Mouse (Mus musculus): ENCODE measurements at regions not wholly inside any gene's neighbourhood (a gene's known extent, or its start where the extent isn't known, plus 50 kb on each side); places are given as distances from the start of the nearest gene placed in this dataset.

DNA sequence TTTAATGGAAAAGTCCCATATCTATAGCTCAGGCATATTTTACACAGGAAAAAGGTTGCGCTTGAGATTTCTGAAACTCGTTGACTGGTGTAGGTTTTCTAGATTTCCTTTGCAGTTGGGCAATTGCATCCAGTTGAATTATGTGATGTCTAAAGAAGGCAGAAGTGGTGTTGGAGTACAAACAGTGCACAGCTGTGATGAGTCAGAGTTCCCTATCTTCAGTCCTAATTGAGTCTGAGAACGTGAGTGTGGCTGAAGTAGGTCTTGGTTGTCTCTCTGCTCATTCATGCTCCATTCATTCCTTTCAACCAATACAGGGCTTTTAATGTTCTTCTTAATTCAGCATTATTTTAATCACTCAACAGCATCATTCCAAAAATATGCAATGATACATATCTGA is 142.9 kb upstream of the Dpyd start:
- DNase-seq (ENCODE audit: low spot score in 2 of 2), result no peak

GRCm38 (mm10) chr3:118421701-118422100 is 140.2 kb upstream of the Dpyd start:
- DNase-seq (ENCODE audit: low spot score in 2 of 2), result no peak

DNA sequence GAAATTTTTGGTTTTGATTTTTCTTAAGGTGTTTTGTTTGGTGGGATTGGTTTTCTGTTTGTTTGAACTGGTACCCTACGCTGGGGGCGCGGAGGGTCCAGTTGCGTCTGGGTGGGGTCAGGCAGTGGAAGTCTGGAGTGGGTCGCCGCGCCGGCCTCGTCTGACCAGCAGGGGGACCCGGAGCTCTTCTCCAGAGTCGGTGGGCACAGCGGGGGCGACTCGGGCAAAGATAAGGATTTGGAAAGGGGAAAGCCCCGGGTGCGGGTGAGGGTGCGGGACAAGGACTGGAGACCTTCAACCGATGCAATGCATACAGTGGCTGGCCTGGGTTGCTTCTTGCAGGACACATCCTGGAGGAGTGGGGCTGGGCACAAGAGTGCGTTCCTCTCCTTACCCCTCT is 136.2 kb upstream of the Dpyd start:
- DNase-seq (ENCODE audit: low spot score in 2 of 2), result no peak

GRCm38 (mm10) chr3:118428523-118428922 is 133.4 kb upstream of the Dpyd start:
- DNase-seq (ENCODE audit: low spot score in 2 of 2), result peak; percentile 75 to 84

DNA sequence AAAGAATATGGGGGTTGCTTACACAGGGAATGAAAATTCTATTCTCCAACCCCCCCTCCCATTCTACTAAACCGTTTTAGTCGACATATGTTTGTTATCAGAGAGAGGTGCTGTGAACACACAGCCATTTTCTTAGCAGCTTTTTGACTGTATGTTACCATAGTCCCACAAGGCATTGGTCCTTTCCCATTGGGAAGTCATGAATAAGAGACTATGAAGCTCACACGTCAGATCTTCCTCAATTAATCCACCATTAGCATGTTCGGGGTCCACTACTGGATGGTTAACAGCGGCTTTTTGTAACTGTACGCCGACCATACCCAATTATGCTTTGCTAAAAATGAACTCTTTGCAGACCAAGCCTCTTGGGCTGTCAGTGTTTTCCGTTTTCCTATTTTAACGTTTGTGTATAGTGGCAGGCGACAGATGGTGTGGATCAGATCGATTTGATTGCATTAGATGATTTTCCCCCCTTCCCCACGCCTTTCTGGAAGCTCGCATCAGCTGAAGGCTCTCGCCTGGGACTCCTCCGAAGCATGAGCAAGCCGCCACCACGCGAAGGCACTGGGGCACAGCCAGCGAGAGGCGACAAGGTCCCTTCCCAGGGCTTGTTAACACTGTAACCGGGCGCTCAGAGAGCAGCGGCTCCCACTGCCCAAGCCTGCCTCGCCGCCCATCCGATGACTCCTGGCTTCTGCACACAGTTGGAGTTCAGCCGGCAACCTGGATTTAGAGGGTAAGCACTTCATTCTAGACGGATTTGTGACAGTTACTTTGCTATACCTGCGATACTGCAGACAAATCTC is 131.9 kb upstream of the Dpyd start:
- peak; percentile 68 to 77 for DNase-seq (ENCODE audit: low spot score in 2 of 2)

- no peak for DNase-seq (ENCODE audit: low spot score in 2 of 2)
These were observed 131.4 kb upstream of the Dpyd start for GRCm38 (mm10) chr3:118430631-118430906.

GRCm38 (mm10) chr3:118431031-118431723 is 130.8 kb upstream of the Dpyd start:
- DNase-seq (ENCODE audit: low spot score in 2 of 2), result peak in 1 of 2 experiments; percentile 65

DNA sequence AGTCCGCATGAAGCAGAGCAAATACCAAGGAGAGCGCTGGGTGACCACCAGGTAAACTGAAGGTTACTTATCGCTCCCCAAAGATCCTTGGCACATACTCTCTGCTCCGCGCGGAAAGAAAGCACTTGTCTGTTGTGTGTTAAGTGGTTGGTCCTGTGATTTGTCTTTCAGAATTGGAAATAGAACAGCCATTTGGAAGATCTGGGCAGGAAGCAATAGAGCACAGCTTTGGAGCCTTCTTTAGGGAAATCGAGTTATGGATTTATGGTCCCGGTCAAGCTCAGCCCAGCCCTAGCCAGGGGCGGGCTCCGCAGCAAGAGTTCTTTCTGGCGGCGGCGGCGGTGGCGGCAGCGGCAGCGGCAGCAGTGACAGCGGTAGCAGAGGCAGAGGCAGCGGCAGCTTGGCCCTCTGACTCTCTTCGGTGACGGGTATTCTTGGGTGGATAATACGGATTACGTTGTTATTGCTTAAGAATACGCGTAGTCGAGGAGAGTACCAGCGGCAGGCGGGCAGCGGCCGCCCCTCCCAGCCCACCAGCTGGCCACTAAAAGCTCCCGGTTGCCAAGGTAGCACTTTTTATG is 128.4 kb upstream of the Dpyd start:
- DNase-seq (ENCODE audit: low spot score in 2 of 2), result peak in 1 of 2 experiments; percentile 57

- peak in 1 of 2 experiments; percentile 54 for DNase-seq (ENCODE audit: low spot score in 2 of 2)
These were observed 127.6 kb upstream of the Dpyd start for GRCm38 (mm10) chr3:118434311-118434710.

DNA sequence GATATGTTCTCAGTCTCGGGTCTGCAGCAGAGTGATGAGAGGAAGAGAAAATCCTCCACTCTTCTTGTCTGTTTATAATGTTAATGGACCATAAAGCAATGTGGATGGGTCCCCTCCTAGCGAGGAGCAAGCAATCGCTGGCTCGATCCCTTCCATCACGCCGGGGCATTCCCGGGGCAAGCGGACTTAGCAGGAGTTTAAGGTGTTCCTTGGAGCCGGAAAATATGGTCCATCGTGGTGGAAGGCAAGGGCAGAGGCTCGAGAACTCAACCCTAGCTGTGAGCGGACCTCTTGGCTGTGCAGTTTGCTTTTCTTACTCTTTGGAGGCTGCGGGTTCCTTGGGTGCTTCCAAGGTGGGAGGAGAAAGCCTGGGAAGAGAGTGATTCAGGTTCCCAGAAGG is 127.1 kb upstream of the Dpyd start:
- no peak for DNase-seq (ENCODE audit: low spot score in 2 of 2)

GRCm38 (mm10) chr3:118435248-118435647 is 126.7 kb upstream of the Dpyd start:
- no peak for DNase-seq (ENCODE audit: low spot score in 2 of 2)

- DNase-seq (ENCODE audit: low spot score in 2 of 2), result no peak
These were observed 118.1 kb upstream of the Dpyd start for GRCm38 (mm10) chr3:118443742-118444332.

DNA sequence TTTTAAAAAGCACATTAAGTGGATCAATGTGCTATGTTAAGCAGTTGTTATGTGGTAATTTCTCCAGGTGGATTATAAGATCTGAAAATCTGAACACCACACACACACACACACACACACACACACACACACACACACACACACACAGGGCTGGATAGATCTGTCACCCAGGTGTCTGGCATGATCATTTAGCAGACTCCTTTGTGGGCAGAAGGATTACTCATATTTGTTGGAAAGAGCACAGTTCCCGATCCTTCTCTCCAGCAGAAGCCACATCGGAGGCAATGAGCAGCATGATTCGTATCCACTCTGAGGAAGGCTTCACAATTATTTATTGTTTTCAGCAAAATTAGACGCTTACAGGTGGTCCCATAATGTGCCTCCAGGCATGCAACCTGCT is 116.6 kb upstream of the Dpyd start:
- DNase-seq (ENCODE audit: low spot score in 2 of 2), result no peak

- DNase-seq (ENCODE audit: low spot score in 2 of 2), result peak in 1 of 2 experiments; percentile 36
These were observed 102.3 kb upstream of the Dpyd start for GRCm38 (mm10) chr3:118459636-118460035.

DNA sequence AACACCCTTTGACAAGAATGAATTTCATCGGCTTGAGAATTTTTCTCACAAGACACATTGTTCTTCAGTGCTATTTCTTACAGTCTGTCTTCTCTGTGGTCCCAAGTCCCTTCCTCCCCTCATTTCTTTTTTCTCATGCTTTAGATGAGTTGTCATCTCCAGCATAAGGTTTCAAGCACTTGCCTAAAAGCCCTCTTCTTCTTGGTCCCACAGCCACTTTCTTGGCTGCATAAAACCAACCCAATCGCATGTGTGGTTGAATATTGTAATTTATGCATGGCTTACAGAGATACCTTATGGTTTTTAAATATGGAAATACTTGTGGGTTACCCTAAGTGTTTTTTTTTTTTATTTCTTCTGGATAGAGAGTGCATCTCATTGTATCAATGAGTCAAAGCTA is 96.3 kb upstream of the Dpyd start:
- DNase-seq (ENCODE audit: low spot score in 2 of 2), result no peak

- no peak for DNase-seq (ENCODE audit: low spot score in 2 of 2)
These were observed 89.6 kb upstream of the Dpyd start for GRCm38 (mm10) chr3:118472215-118472799.

DNA sequence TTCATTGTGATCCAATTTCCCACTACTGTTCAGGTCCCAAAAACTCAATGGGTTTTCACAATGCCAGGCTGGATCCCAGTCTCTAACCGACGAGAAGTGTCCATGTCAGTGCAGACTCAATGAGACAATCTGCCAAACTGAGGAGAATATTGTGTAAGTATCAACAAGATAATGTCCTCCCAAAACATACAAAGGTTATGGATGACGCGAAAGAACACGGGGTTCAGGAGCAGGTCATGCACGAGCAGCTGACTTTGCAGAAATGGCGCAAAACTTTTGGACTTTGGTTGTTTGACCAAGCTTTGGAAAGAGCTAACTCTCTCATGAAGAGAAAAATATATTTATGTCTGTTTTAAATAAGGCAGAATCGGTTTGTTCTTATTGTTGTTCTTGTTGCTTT is 83.9 kb upstream of the Dpyd start:
- DNase-seq (ENCODE audit: low spot score in 2 of 2), result no peak

DNA sequence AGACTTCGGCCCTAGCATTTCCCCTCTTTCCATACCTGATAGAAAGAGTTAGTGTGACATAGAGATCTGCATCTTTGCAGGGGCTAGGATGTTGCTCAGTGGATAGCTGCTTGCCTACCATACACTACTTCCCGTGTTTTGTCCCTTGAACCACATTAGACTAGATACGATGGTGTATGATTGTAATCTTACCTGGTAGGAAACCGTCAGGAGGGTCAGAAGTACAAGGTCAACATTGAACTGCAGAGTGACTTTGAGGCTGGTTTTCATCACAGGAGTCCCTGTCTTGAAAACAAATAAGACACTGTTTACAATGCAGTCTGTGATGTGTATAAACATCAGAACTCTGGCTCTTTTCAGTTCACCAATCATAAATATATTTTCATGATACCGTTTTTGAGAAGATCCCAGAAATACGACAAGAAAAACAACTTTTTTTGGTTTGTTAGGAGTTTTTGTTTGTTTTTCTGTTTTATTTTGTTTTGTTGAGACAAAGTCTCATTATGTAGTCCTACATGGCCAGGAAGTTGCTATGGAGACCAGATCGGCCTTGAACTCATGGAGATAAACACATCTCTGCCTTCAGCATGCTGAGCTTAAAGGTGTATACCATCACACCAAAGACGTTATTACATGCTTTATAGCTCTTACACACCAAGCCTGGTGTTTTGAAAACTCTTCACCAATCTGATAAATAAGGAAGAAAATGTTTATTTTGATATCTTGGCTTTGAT is 81.2 kb upstream of the Dpyd start:
- no peak for DNase-seq (ENCODE audit: low spot score in 2 of 2)

DNA sequence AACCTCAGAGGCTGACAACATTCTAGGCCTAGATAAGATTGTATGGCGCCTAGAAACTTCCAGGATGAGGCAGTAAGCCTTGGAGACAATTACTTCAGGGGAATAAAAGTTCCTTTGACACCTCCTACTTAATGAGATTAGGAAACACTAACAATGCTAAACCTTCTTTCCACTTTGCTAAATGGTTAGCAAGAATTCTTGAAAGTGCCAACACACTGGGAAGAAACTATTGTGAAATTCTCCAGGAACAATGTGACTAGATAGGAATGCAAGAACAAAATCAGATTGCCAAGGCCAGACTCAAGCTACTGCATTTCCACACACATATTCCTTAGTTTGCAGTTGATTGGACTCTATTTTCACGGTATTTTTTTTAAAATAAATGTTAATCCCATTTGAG is 76.0 kb upstream of the Dpyd start:
- DNase-seq (ENCODE audit: low spot score in 2 of 2), result no peak

- DNase-seq (ENCODE audit: low spot score in 2 of 2), result no peak
These were observed 74.5 kb upstream of the Dpyd start for GRCm38 (mm10) chr3:118487408-118487807.

- DNase-seq (ENCODE audit: low spot score in 2 of 2), result no peak
These were observed 70.8 kb upstream of the Dpyd start for GRCm38 (mm10) chr3:118491101-118491500.

DNA sequence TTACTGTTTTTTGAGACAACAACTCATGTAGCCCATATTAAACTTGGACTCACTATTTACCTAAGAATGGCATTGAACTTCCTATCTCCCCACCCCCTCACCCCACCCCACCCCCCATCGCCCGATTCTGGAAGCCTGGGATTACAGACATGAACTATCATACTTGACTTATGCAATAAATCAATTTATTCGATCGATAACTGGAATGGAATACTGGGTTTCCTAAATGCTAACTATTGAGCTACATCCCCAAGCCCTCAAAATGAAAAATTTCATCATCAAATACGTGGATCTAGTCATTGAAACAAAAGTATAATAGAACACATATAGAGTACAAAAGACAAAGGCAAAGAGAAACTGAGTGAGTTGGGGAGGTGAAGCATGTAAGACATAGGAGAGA is 70.1 kb upstream of the Dpyd start:
- DNase-seq (ENCODE audit: low spot score in 2 of 2), result no peak

Data from frontal cortex, postnatal 36 days (tissue).